Mouse (Mus musculus): ENCODE measurements around the gene Gm27027.
A peak's percentile ranks its signal among the peaks of the same experiment; 100 is the strongest.

Gene Gm27027

GRCm38 (mm10) chr2:93996254-93996653, at the start of gene Gm27027:
TSS of gene Gm27027 (minus strand) at chr2:93996354.
- DNase-seq (ENCODE audit: low spot score in 2 of 2), result no peak

GRCm38 (mm10) chr2:94045411-94046090, 49.4 kb upstream of the Gm27027 start:
- peak in 1 of 2 experiments; percentile 10 for DNase-seq (ENCODE audit: low spot score in 2 of 2)

- DNase-seq (ENCODE audit: low spot score in 2 of 2), result no peak
Measured at GRCm38 (mm10) chr2:94044174-94044573, 48.0 kb upstream of the Gm27027 start.

GRCm38 (mm10) chr2:94043662-94044061, 47.5 kb upstream of the Gm27027 start:
- peak in 1 of 2 experiments; percentile 7 for DNase-seq (ENCODE audit: low spot score in 2 of 2)

- no peak for DNase-seq (ENCODE audit: low spot score in 2 of 2)
Measured at GRCm38 (mm10) chr2:94042461-94042860, 46.3 kb upstream of the Gm27027 start.

DNA sequence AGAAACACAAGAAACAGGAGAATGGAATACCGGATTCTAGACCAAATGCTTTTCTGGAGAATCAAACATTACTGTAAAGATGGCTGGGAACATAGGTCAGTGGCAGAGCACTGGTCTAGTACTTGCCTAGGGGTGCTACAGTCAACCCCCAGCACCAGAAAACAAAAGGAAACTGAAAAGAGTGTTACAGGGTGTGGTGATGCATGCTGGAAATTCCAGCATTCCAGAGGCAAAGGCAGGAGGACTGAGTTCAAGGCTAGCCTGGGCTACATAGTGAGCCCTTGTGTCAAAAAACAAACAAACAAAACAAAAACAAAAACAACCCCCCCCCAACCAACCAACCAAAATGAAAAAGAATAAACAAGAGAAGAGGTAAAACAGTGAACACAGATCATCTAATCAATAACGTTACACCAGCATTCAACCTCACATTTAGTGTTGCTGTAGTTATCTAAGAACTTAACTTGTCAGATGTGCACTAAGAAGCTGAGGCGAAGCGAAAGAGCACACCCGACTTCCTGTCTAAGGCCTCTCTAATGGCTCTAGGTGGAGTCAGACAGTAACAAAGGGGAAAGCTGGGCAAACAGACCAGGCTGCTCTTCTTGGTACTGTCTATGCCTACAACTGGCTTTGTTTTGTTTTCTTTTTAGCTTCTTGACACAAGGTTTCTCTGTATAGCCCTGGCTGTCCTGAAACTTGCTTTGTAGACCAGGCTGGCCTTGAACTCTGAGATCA, 44.4 kb upstream of the Gm27027 start:
- no peak for DNase-seq (ENCODE audit: low spot score in 2 of 2)

- DNase-seq (ENCODE audit: low spot score in 2 of 2), result peak; percentile 19 to 45
Measured at GRCm38 (mm10) chr2:94035428-94036331, 39.5 kb upstream of the Gm27027 start.

GRCm38 (mm10) chr2:94030602-94031001, 34.4 kb upstream of the Gm27027 start:
- DNase-seq (ENCODE audit: low spot score in 2 of 2), result no peak

DNA sequence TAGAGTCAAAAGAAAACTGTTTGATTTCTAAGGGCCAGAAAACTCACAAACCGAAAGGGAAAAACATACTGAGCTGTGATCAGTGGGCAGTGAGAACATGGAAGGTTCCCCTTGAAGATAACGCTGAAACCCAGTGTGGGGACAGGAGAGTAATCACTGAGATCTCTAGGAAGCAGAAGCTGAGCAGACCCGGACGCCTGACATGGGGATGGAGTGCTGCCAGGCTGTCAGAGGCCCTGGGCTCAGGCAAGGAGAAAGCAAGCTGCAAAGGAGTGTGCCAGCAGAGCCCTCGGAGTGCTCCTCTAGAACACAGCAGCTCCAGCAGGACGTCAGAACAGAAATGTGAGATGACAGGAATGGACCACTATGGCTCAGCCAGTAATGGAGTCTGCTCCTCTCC, 28.5 kb upstream of the Gm27027 start:
- DNase-seq (ENCODE audit: low spot score in 2 of 2), result no peak

GRCm38 (mm10) chr2:94010335-94011291, 14.5 kb upstream of the Gm27027 start, which contains the start of gene Alkbh3:
TSS of gene Alkbh3 (minus strand) at chr2:94010807.
- peak; percentile 88 to 91 for DNase-seq (ENCODE audit: low spot score in 2 of 2)

GRCm38 (mm10) chr2:94002331-94002730, 6.2 kb upstream of the Gm27027 start:
- peak; percentile 34 to 77 for DNase-seq (ENCODE audit: low spot score in 2 of 2)

- no peak for DNase-seq (ENCODE audit: low spot score in 2 of 2)
Measured at GRCm38 (mm10) chr2:94001918-94002317, 5.8 kb upstream of the Gm27027 start.

DNA sequence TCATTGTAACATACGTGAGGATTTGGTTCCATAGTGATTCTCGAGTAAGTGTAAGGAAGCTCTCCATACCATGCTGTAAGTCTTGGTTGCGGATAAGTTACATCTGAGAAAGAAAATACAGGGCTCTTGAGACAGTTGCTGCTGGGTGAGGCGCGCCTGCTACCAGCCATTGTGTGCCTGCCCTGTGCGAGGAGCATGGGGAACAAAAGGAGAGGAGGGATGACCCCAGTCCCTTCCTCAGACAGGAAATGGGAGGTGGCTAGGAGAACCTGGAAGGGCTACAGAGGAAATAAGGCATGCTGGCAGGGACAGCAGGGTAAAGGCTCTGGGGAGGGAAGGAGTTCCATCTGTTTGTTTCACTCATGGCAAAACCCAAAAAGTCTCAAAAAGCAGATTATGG, 5.3 kb upstream of the Gm27027 start:
- DNase-seq (ENCODE audit: low spot score in 2 of 2), result no peak

GRCm38 (mm10) chr2:93992810-93993209, 3.3 kb downstream of the Gm27027 start:
- no peak for DNase-seq (ENCODE audit: low spot score in 2 of 2)

DNA sequence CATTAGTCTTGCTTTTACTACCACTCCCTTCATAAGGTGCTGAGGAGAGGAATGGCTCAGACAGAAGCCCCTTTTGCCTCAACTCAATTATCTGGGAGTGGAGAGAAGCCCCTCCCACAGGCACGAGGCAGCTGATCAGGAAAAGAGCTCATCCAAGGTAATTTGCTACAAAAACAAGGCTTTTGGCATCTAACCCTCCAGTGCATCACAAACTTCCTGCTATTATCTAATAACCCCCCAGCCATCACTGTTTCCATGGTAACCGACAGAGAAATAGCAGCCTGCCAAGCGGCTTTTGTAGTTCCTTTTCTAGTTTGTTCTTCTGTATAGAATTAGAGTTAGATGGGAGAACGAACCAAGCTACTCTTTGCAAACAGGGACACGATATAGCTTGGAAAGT, 3.9 kb downstream of the Gm27027 start:
- DNase-seq (ENCODE audit: low spot score in 2 of 2), result peak; percentile 44 to 54

DNA sequence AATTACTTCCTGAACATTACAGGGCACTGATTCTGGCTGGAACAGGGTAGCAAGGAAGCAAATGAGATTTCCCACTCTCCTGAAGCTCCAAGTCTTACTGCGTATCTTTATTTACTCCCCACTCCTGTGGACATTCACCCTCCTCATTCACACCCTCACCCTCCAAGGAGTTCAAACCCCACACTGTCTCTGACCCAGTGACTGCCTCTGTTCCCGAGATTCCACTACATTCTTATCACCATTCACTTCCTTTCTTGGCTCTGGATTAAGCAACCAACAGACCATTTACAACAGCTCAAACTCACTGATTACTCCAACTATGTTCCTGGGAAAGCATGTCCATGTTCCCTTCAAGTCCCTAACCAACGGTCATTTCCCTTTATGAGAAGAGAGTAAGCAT, 4.8 kb downstream of the Gm27027 start:
- DNase-seq (ENCODE audit: low spot score in 2 of 2), result no peak

GRCm38 (mm10) chr2:93988440-93988839, 7.7 kb downstream of the Gm27027 start:
- no peak for DNase-seq (ENCODE audit: low spot score in 2 of 2)

DNA sequence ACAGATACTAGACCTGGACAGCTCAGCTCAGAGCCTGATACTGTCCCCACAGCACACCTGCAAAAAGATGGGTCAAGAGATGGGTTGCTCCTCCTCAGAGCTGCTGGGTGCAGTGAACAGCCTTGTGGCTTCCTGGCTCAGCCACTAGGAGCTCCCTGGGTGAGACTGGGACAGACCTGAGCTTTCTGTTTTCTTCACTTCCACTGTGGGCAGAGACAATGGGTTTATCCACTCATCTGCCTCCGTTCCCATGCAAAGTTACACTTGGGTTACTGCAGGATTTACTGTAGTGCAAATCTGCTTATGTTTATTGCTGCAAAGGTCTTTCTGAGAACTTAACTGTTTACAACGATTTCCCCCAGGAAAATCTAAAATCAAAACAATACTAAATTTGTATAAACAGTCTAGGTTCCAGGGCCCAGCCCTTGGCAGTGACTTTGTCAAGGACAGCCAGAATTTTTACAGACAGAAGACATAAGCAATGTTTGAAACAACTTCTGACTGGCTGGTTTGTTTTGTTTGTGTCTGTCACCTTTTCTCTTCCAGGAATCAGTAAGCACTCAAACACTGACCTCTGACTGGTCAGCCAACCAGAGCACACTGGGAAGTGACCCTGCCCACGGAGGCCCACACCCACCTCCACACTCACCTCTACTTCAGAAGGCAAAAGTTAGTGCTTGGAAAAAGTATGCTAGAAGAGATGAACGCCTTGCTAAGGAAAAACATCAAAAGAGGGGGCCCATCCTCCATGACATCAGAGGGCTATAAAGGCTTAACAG, 13.5 kb downstream of the Gm27027 start:
- DNase-seq (ENCODE audit: low spot score in 2 of 2), result no peak

DNA sequence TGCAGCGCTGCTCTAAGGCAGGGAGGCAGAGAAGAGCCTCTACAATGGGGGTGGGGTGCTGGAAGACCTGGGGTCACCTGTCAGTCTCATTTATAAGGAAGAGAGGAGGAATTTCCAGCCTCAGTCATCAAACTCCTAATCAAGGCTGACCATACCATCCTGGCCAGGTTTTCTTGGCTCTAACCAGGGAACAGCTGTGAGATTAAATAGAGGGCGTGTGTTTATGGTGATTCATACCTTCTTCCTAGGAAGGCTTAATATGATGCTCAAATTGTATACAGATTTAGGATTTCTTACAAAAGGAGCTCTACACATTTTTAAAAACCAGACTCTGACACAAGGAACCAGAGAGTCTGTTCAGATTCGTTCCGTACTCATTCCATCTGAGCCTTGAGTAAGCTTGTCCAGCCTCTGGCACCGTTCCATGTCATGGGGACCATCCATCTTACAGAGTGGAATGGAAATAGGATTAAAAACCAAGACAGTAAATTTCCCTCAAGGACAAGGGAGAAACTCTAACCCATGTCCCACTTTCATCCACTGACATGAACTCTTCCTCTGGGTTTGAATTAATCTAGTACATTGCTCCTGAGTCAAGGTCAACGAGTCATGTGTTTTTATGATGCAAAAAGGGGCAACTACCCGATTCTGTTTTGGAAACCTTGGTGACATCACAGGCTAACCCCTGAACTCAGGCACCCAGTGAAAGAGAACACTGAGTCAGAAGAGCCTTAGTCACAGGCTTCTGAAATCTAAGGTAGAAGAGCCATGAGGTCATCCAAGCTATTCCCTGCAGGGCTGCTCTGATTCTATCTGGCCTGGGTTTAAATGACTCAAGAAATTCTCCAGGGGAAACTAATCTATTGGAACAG, 16.7 kb downstream of the Gm27027 start:
- DNase-seq (ENCODE audit: low spot score in 2 of 2), result no peak
